Comparison of ENCODE assay signal across 13 mouse cellular contexts in genomic region chr8:66438468-66438867, GRCm38 (mm10). TPM values are rescaled to one million over a fixed set of nuclear protein-coding genes. Genes with fewer than 3 reads are reported as not detected.
DNase-seq lines count a peak whose midpoint lies in the region; ATAC-seq lines count a peak whose summit lies in the region.
"Had no signal": no experiment of that assay in that cellular context is flagged by ENCODE, and none has a peak within 500 bp of the region (broad histone marks: within the 10 kb centered on the region; RNA-seq: fewer than 3 reads in every experiment).

No protein-coding gene starts in this region.

- DNase-seq in gastrocnemius, postnatal 25 days: peak; percentile 21
- no peak for DNase-seq in gastrocnemius, postnatal 4 days (ENCODE audit: low spot score in 2 of 2)
- DNase-seq in lung, adult 18-20 months: peak; percentile 19 to 22
- no peak for DNase-seq in lung, postnatal 14 days
- no peak for DNase-seq in B cell, adult 2 months
- DNase-seq: cerebellum, postnatal 25 days; thymus, adult 18-20 months had no signal

- peak overlapping the region; percentile 59 for H3K27ac ChIP-seq in brown adipose tissue, adult 24 weeks (replicated peaks; ENCODE audit: low read depth, low read length)
- H3K27ac ChIP-seq in macrophage: peak overlapping the region; percentile 76
- H3K27ac ChIP-seq: embryonic facial prominence, embryonic 12.5 days; intestine, embryonic 15.5 days; liver, embryonic 14.5 days had no signal

- H3K36me3 ChIP-seq in macrophage (ENCODE audit: inconsistent target): 0 out of 2 replicates have a peak, but pooled peaks cover 4% of the 10 kb centered on the region
- H3K36me3 ChIP-seq: embryonic facial prominence, embryonic 12.5 days; intestine, embryonic 15.5 days had no signal

- peaks cover 54% of the 10 kb centered on the region; the same call in 1 of the 2 replicates for H3K79me2 ChIP-seq in macrophage (ENCODE audit: inconsistent target)

- no peaks in the 10 kb centered on the region for H3K4me1 ChIP-seq in brown adipose tissue, adult 24 weeks (ENCODE audit: control insufficient read depth, insufficient read depth, insufficient read length, low read length)
- H3K4me1 ChIP-seq: embryonic facial prominence, embryonic 12.5 days; intestine, embryonic 15.5 days had no signal

- no peak overlapping the region for H3K4me3 ChIP-seq in brown adipose tissue, adult 24 weeks (ENCODE audit: insufficient read depth, low read depth, low read length)
- H3K4me3 ChIP-seq in macrophage (ENCODE audit: inconsistent target): no peak overlapping the region
- H3K4me3 ChIP-seq: embryonic facial prominence, embryonic 12.5 days; intestine, embryonic 15.5 days had no signal

- WGBS in macrophage (ENCODE audit: missing documents): 38% methylated on average over 4 of the region's 4 CpGs

- ATAC-seq in megakaryocyte-erythroid progenitor cell, adult 5-6 weeks (replicated peaks; ENCODE audit: low FRiP score, low TSS enrichment, poor library complexity, severe bottlenecking): no peak
- ATAC-seq: intestine, embryonic 15.5 days had no signal

RNA-seq across cellular contexts. Expression of gene Tma16, which starts 47.9 kb away (rescaled TPM):
- 1 to 10 TPM; 3.8 to 4.7 TPM for total RNA-seq in gastrocnemius, postnatal 25 days (2021)
- 1 to 10 TPM; 6.5 to 9.1 TPM for total RNA-seq in gastrocnemius, postnatal 4 days (2021)
- 3.3 and 3.5 TPM in 2 replicates for polyA plus RNA-seq in brown adipose tissue, adult 24 weeks (2012; ENCODE audit: insufficient read depth, insufficient read length, missing spikeins)
- 100 to 1,000 TPM in 4 of 26 experiments, 10 to 100 TPM in 22; 15.7 to 153 (median 61.3) TPM for total RNA-seq in macrophage (2018; cell fraction: chromatin; rRNA removed)
- 10 to 100 TPM in 13 of 26 experiments, 1 to 10 TPM in 13; 3.1 to 23.4 (median 10.4) TPM for total RNA-seq in macrophage (2018; cell fraction: cytosol; rRNA removed)
- 100 to 1,000 TPM in 3 of 26 experiments, 10 to 100 TPM in 23; 18.9 to 154 (median 45.2) TPM for total RNA-seq in macrophage (2018; cell fraction: nucleus; rRNA removed)
- polyA plus RNA-seq in macrophage (2018): 4.4 to 8.5 TPM (median 6.1 TPM) in 3 replicates
- total RNA-seq in megakaryocyte-erythroid progenitor cell, adult 5-6 weeks (2014; fragmentation: Nextera tagmentation): 26.4 and 27.7 TPM in 2 replicates
- total RNA-seq in megakaryocyte-erythroid progenitor cell, adult 5-6 weeks (2017): 57.8 and 77.9 TPM in 2 replicates

Comparison
In these comparisons a context has a peak if more than half of its experiments do, and no peak if none do; other contexts are left out.
1. DNase-seq: peak in gastrocnemius, postnatal 25 days (single experiment) and lung, adult 18-20 months (2 of 2); none in gastrocnemius, postnatal 4 days (0 of 2), lung, postnatal 14 days (single experiment) and B cell, adult 2 months (0 of 2).